Mouse (Mus musculus): Measurements from ENCODE around the gene Lce1b. TPM values are rescaled to one million over a fixed set of nuclear protein-coding genes. Genes with fewer than 3 reads are reported as not detected.
"Not testable (repeated sequence)": the region's sequence is repeated elsewhere in the genome, so short reads cannot be mapped to it uniquely, and the experiment has no call there.

Lce1b gene
- polyA plus RNA-seq (2015; fragmentation: Nextera tagmentation; extraction: Ambion mirVana) = not detected in 2 replicates

- ATAC-seq (replicated peaks; ENCODE audit: low FRiP score, low read depth) = no peak
- no peaks in the 10 kb centered on the region for H3K36me3 ChIP-seq (ENCODE audit: insufficient read depth, low read length)
- H3K9me3 ChIP-seq (replicated peaks; ENCODE audit: low read length) = no peaks in the 10 kb centered on the region
These were observed at the start of gene Lce1b for GRCm38 (mm10) chr3:92656826-92657225. Gene Lce1b (minus strand): TSS chr3:92656926.

DNA sequence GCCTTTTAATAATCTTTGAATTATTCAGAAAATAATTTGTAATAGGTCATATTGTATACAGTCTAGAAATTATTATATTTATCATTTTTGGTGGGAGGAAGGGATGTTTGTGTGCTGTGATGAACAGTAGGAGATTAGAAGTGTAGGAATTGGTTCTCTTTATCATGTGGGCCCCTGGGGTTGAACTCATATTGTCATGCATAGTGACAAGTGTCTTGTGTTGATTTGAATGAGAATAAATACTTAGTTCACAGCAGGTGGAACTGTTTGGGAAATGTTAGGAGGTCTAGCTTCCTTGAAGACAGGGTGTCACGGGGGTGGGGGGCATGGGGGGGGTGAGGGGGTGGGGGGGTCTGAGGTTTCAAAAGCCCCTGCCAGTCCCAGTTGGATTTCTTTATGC is 37.9 kb upstream of the Lce1b start:
- no peaks in the 10 kb centered on the region for H3K27me3 ChIP-seq (ENCODE audit: insufficient read depth, low read length)
- H3K4me1 ChIP-seq (replicated peaks; ENCODE audit: insufficient read depth, low read length) = no peaks in the 10 kb centered on the region
- TF ChIP-seq CTCF (IDR thresholded peaks at IDR 0.05; ENCODE audit: low read depth) = no peak
- no peak overlapping the region for H3K9ac ChIP-seq (ENCODE audit: low read depth, low read length)
- no peak for DNase-seq (ENCODE audit: low spot score)
- no peak overlapping the region for H3K27ac ChIP-seq
- no peak overlapping the region for H3K4me2 ChIP-seq (ENCODE audit: low read length)
- 9% methylated on average over 1 of the region's 1 CpGs for WGBS
- no peak overlapping the region for H3K4me3 ChIP-seq (replicated peaks; ENCODE audit: low read depth, low read length)
- H3K36me3 ChIP-seq (ENCODE audit: insufficient read depth, low read length) = no peaks in the 10 kb centered on the region
- no peak for ATAC-seq (replicated peaks; ENCODE audit: low FRiP score, low read depth)
- H3K9me3 ChIP-seq (replicated peaks; ENCODE audit: low read length) = no peaks in the 10 kb centered on the region

More at GRCm38 (mm10) chr3:92656826-92657225, at the start of gene Lce1b:
- Histone ChIP-seq H3K4me3 (replicated peaks; ENCODE audit: low read depth, low read length) (no peak within 1 kb of the TSS), H3K9ac (ENCODE audit: low read depth, low read length) (no peak within 1 kb of the TSS), H3K27me3 (ENCODE audit: insufficient read depth, low read length) (no peaks in the 10 kb centered on the region), H3K4me1 (replicated peaks; ENCODE audit: insufficient read depth, low read length) (no peaks in the 10 kb centered on the region), H3K4me2 (ENCODE audit: low read length) (no peak within 1 kb of the TSS), H3K27ac (no peak within 1 kb of the TSS)
- no peak for DNase-seq (ENCODE audit: low spot score)
- no peak for TF ChIP-seq CTCF (IDR thresholded peaks at IDR 0.05; ENCODE audit: low read depth)

GRCm38 (mm10) chr3:92691688-92692087 is 35.0 kb upstream of the Lce1b start:
- Histone ChIP-seq H3K27me3 (ENCODE audit: insufficient read depth, low read length) (no peaks in the 10 kb centered on the region), H3K27ac (no peak overlapping the region), H3K4me1 (replicated peaks; ENCODE audit: insufficient read depth, low read length) (no peaks in the 10 kb centered on the region), H3K9ac (ENCODE audit: low read depth, low read length) (no peak overlapping the region), H3K4me2 (ENCODE audit: low read length) (no peak overlapping the region), H3K36me3 (ENCODE audit: insufficient read depth, low read length) (no peaks in the 10 kb centered on the region), H3K4me3 (replicated peaks; ENCODE audit: low read depth, low read length) (no peak overlapping the region), H3K9me3 (replicated peaks; ENCODE audit: low read length) (no peaks in the 10 kb centered on the region)
- ATAC-seq (replicated peaks; ENCODE audit: low FRiP score, low read depth) (no peak), DNase-seq (ENCODE audit: low spot score) (no peak)
- no peak for TF ChIP-seq CTCF (IDR thresholded peaks at IDR 0.05; ENCODE audit: low read depth)

DNA sequence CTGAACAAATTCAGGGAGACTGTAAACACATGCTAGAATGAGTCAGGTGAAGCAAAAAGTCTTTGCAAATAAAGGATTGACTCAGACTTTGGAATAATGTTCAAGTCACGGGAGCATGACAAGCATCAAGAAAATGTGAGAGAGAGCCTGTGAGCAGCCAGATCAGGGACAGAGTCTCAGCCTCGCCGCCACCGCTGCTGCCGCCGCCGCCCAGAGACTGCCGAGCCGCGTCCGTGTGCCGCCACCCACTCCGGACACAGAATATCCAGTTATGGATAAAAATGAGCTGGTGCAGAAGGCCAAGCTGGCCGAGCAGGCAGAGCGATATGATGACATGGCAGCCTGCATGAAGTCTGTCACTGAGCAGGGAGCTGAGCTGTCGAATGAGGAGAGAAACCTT is 32.4 kb upstream of the Lce1b start:
- not testable (repeated sequence) for H3K9me3 ChIP-seq (replicated peaks; ENCODE audit: low read length); H3K4me2 ChIP-seq (ENCODE audit: low read length); H3K27ac ChIP-seq; H3K36me3 ChIP-seq (ENCODE audit: insufficient read depth, low read length); ATAC-seq (replicated peaks; ENCODE audit: low FRiP score, low read depth); H3K4me1 ChIP-seq (replicated peaks; ENCODE audit: insufficient read depth, low read length); H3K9ac ChIP-seq (ENCODE audit: low read depth, low read length); DNase-seq (ENCODE audit: low spot score); H3K4me3 ChIP-seq (replicated peaks; ENCODE audit: low read depth, low read length); H3K27me3 ChIP-seq (ENCODE audit: insufficient read depth, low read length)
- WGBS = 81% methylated on average over 16 of the region's 16 CpGs

DNA sequence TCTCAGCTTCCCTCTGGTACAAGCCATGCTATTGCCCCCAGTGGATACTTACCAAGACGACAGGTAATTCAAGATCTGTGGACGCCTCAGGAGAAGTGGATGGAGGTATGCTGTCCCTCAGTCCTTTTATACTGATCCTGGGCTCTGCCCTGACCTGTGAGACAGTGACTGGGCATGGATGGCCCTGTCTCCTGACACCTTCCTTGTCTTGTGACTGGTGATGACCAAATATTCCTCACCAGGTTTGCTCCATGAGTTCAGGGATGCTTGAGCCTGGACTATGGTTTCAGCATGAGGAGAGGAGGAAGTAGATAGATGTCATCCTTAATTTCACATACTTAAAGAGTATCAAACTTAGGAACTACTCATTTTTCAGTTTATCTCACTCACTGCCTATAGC is 30.4 kb upstream of the Lce1b start, which contains the start of gene Lce1d:
Lce1d (minus strand) TSS at position 101 of the 400 bp plus-strand sequence.
- DNase-seq (ENCODE audit: low spot score) (no peak), ATAC-seq (replicated peaks; ENCODE audit: low FRiP score, low read depth) (no peak)
- no peak for TF ChIP-seq CTCF (IDR thresholded peaks at IDR 0.05; ENCODE audit: low read depth)
- no peak within 1 kb of the TSS for H3K27ac ChIP-seq
- H3K9me3 ChIP-seq (replicated peaks; ENCODE audit: low read length) = no peaks in the 10 kb centered on the region
- H3K27me3 ChIP-seq (ENCODE audit: insufficient read depth, low read length) = no peaks in the 10 kb centered on the region
- no peak within 1 kb of the TSS for H3K4me2 ChIP-seq (ENCODE audit: low read length)
- 71% methylated on average over 2 of the region's 2 CpGs for WGBS
- H3K36me3 ChIP-seq (ENCODE audit: insufficient read depth, low read length) = no peaks in the 10 kb centered on the region
- no peaks in the 10 kb centered on the region for H3K4me1 ChIP-seq (replicated peaks; ENCODE audit: insufficient read depth, low read length)
- no peak within 1 kb of the TSS for H3K4me3 ChIP-seq (replicated peaks; ENCODE audit: low read depth, low read length)
- H3K9ac ChIP-seq (ENCODE audit: low read depth, low read length) = no peak within 1 kb of the TSS

DNA sequence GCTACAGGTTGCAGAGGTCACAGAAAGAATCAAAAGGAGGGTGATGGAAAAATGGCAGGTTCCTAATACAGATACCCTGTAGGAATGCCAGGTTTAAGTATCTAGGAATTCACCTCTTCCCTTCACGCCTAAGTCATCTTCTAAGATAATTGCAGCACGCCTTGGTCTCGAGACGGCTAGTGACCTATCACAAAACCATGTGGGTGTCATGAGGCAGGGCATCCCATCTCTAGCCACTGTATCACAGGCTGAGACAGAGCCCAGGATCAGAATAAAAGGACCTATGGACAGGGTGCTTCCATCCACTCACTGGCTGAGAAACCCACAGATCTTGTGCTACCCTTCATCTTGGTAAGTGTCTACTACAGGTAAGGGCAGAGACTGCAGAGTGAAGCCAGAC is 22.2 kb upstream of the Lce1b start, which contains the start of gene Lce1c:
Lce1c (plus strand) TSS at position 301 of the 400 bp plus-strand sequence.
- Histone ChIP-seq H3K27ac (no peak within 1 kb of the TSS), H3K9me3 (replicated peaks; ENCODE audit: low read length) (no peaks in the 10 kb centered on the region), H3K4me2 (ENCODE audit: low read length) (no peak within 1 kb of the TSS), H3K27me3 (ENCODE audit: insufficient read depth, low read length) (no peaks in the 10 kb centered on the region), H3K4me1 (replicated peaks; ENCODE audit: insufficient read depth, low read length) (no peaks in the 10 kb centered on the region), H3K4me3 (replicated peaks; ENCODE audit: low read depth, low read length) (no peak within 1 kb of the TSS), H3K36me3 (ENCODE audit: insufficient read depth, low read length) (no peaks in the 10 kb centered on the region), H3K9ac (ENCODE audit: low read depth, low read length) (no peak within 1 kb of the TSS)
- ATAC-seq (replicated peaks; ENCODE audit: low FRiP score, low read depth) = no peak
- no peak for TF ChIP-seq CTCF (IDR thresholded peaks at IDR 0.05; ENCODE audit: low read depth)
- DNase-seq (ENCODE audit: low spot score) = no peak
- WGBS = 86% methylated on average over 4 of the region's 4 CpGs

DNA sequence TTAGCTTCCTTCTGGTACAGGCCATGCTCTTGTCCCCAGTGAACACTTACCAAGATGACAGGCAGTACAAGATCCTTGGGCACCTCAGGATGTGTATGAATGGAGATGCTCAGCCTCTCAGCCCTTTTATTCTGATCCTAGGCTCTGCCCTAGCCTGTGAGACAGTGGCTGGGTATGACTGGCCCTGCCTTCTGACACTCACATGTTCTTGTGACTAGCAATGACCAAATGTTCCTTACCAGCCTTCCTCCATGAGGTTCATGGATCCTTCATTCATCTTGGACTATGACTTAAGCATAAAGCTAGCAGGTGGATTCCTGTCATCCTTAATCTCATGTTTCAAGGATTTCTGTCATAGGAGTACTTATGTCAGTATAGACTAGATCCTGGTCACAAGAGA is 13.5 kb upstream of the Lce1b start, which contains the start of gene Lce1a2:
Lce1a2 (minus strand) TSS at position 101 of the 400 bp plus-strand sequence.
- no peaks in the 10 kb centered on the region for H3K36me3 ChIP-seq (ENCODE audit: insufficient read depth, low read length)
- no peak within 1 kb of the TSS for H3K9ac ChIP-seq (ENCODE audit: low read depth, low read length)
- H3K9me3 ChIP-seq (replicated peaks; ENCODE audit: low read length) = no peaks in the 10 kb centered on the region
- H3K4me2 ChIP-seq (ENCODE audit: low read length) = no peak within 1 kb of the TSS
- no peaks in the 10 kb centered on the region for H3K27me3 ChIP-seq (ENCODE audit: insufficient read depth, low read length)
- DNase-seq (ENCODE audit: low spot score) = no peak
- no peak for ATAC-seq (replicated peaks; ENCODE audit: low FRiP score, low read depth)
- TF ChIP-seq CTCF (IDR thresholded peaks at IDR 0.05; ENCODE audit: low read depth) = no peak
- no peak within 1 kb of the TSS for H3K27ac ChIP-seq
- H3K4me3 ChIP-seq (replicated peaks; ENCODE audit: low read depth, low read length) = no peak within 1 kb of the TSS
- no peaks in the 10 kb centered on the region for H3K4me1 ChIP-seq (replicated peaks; ENCODE audit: insufficient read depth, low read length)

All from kidney, postnatal 0 days (tissue).